Mouse (Mus musculus) adrenal gland, adult 18-20 months (tissue): ENCODE results near the gene Serpinb1a. TPM values are rescaled to one million over a fixed set of nuclear protein-coding genes. Genes with fewer than 3 reads are reported as not detected.

ENCODE experiments used
- DNase-seq, 2 experiments: peaks; one replicate each; pipeline ENCODE4 v3.0.0; 2021 to 2022; ENCODE audit warnings: low spot score in 2 of 2
- total RNA-seq, 2 experiments: library from RNA; stranded (reverse); gene quantifications; 1 replicate in 1 of 2; 2 replicates in 1 of 2; pipeline ENCODE4 v1.2.3; 2021

The Serpinb1a gene
- total RNA-seq, 2 experiments from 2014 or later: 4.3 to 134 TPM

- DNase-seq: no peak
Measured at GRCm38 (mm10) chr13:32800859-32801258, 50.1 kb downstream of the Serpinb1a start.

- DNase-seq: no peak
Measured at GRCm38 (mm10) chr13:32799131-32799530, 51.9 kb downstream of the Serpinb1a start.

- no peak for DNase-seq
Measured at GRCm38 (mm10) chr13:32797085-32797484, 53.9 kb downstream of the Serpinb1a start.

GRCm38 (mm10) chr13:32795166-32795565 lies 55.8 kb downstream of the Serpinb1a start:
- DNase-seq: no peak

GRCm38 (mm10) chr13:32794619-32795018 lies 56.4 kb downstream of the Serpinb1a start:
- DNase-seq: no peak

Other genes with a start within 250 kb of the Serpinb1a start
- under 1 TPM in 1 of 2 experiments, not detected in 1; 0.26 TPM for gene Mylk4, start 67.2 kb downstream of the Serpinb1a start, total RNA-seq
- gene Wrnip1, start 49.1 kb downstream of the Serpinb1a start, total RNA-seq: 10 to 100 TPM; 28.0 to 54.6 TPM
- gene D930007J09Rik, start 48.3 kb downstream of the Serpinb1a start, total RNA-seq: not detected
- gene Serpinb1c, start 47.0 kb upstream of the Serpinb1a start, total RNA-seq: not detected
- gene Serpinb6b, start 114.0 kb upstream of the Serpinb1a start, total RNA-seq: 10 to 100 TPM in 1 of 2 experiments, 1 to 10 TPM in 1; 9.1 to 23.9 TPM
- gene Serpinb9, start 152.1 kb upstream of the Serpinb1a start, total RNA-seq: 10 to 100 TPM; 18.6 to 19.3 TPM
- gene Serpinb9b, start 176.2 kb upstream of the Serpinb1a start, total RNA-seq: under 1 TPM in 1 of 2 experiments, not detected in 1; 0.10 TPM
- gene Serpinb1b, start 227.4 kb upstream of the Serpinb1a start, total RNA-seq: under 1 TPM in 1 of 2 experiments, not detected in 1; 0.30 TPM